ENCODE assay signal across 29 mouse cellular contexts in the genomic region with DNA sequence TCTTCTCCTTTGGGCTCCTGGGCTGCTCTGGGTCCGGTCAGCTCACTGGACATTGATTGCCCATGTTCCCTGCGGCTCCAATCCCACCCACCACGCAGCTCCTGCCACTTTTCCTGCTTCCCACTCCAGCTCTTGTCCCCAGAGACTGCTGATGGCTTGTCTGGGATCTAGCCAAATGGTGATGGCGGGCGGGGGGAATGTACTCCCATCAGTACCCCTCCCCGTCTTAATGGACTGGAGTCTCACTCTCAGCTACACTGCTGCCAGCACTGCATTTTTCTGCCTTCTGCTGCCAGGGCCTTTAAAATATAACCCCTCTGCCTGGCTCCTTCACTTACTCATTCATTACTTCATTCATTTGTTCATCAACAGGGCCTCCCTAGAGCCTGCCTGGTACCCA. TPM values are rescaled to one million over a fixed set of nuclear protein-coding genes. Genes with fewer than 3 reads are reported as not detected.
DNase-seq lines count a peak whose midpoint lies in the region; ATAC-seq and TF ChIP-seq lines count a peak whose summit lies in the region.
"Had no signal": no experiment of that assay in that cellular context is flagged by ENCODE, and none has a peak within 500 bp of the region (broad histone marks: within the 10 kb centered on the region; RNA-seq: fewer than 3 reads in every experiment).

No protein-coding gene starts in this region.

- no peaks in the 10 kb centered on the region for H3K27me3 ChIP-seq in forebrain, embryonic 16.5 days (replicated peaks; ENCODE audit: control insufficient read depth, insufficient read depth, low read length)
- peaks cover 36% of the 10 kb centered on the region for H3K27me3 ChIP-seq in forebrain, embryonic 12.5 days
- peaks cover 21% of the 10 kb centered on the region for H3K27me3 ChIP-seq in neural tube, embryonic 12.5 days (replicated peaks)
- peaks cover 19% of the 10 kb centered on the region; the same call in 1 of the 2 replicates for H3K27me3 ChIP-seq in neural tube, embryonic 15.5 days (replicated peaks)
- no peaks in the 10 kb centered on the region for H3K27me3 ChIP-seq in stomach, postnatal 0 days (ENCODE audit: control insufficient read depth, insufficient read depth, low read length)

- no peaks in the 10 kb centered on the region for H3K36me3 ChIP-seq in forebrain, embryonic 16.5 days (ENCODE audit: control insufficient read depth, insufficient read depth)
- no peaks in the 10 kb centered on the region for H3K36me3 ChIP-seq in forebrain, embryonic 12.5 days (replicated peaks)
- H3K36me3 ChIP-seq in neural tube, embryonic 12.5 days, result no peaks in the 10 kb centered on the region
- H3K36me3 ChIP-seq in neural tube, embryonic 15.5 days, result no peaks in the 10 kb centered on the region
- H3K36me3 ChIP-seq in stomach, postnatal 0 days (ENCODE audit: control insufficient read depth, insufficient read depth, low read length), result no peaks in the 10 kb centered on the region
- H3K36me3 ChIP-seq: embryonic facial prominence, embryonic 10.5 days; heart, embryonic 13.5 days; intestine, embryonic 15.5 days; liver, embryonic 13.5 days had no signal

- no peak overlapping the region for H3K9ac ChIP-seq in forebrain, embryonic 16.5 days (replicated peaks; ENCODE audit: low read depth, low read length)
- H3K9ac ChIP-seq in forebrain, embryonic 12.5 days, result no peak overlapping the region
- H3K9ac ChIP-seq in neural tube, embryonic 12.5 days, result no peak overlapping the region
- H3K9ac ChIP-seq in neural tube, embryonic 15.5 days (replicated peaks), result no peak overlapping the region
- no peak overlapping the region for H3K9ac ChIP-seq in stomach, postnatal 0 days (ENCODE audit: low read length)
- H3K9ac ChIP-seq: heart, embryonic 13.5 days; hindbrain, embryonic 14.5 days; intestine, embryonic 15.5 days; liver, embryonic 13.5 days had no signal

- H3K9me3 ChIP-seq in forebrain, embryonic 16.5 days (ENCODE audit: control insufficient read depth, low read length), result no peaks in the 10 kb centered on the region
- no peaks in the 10 kb centered on the region for H3K9me3 ChIP-seq in forebrain, embryonic 12.5 days
- no peaks in the 10 kb centered on the region for H3K9me3 ChIP-seq in neural tube, embryonic 12.5 days
- H3K9me3 ChIP-seq in neural tube, embryonic 15.5 days (replicated peaks), result no peaks in the 10 kb centered on the region
- H3K9me3 ChIP-seq in stomach, postnatal 0 days (ENCODE audit: control insufficient read depth, low read length), result no peaks in the 10 kb centered on the region
- H3K9me3 ChIP-seq: embryonic facial prominence, embryonic 10.5 days; heart, embryonic 13.5 days; intestine, embryonic 15.5 days; liver, embryonic 13.5 days; megakaryocyte, embryonic 14.5 days had no signal

- WGBS in forebrain, embryonic 16.5 days, result 23% methylated on average over 6 of the region's 6 CpGs
- 76% methylated on average over 6 of the region's 6 CpGs for WGBS in forebrain, embryonic 12.5 days
- 74% methylated on average over 6 of the region's 6 CpGs for WGBS in neural tube, embryonic 12.5 days
- WGBS in neural tube, embryonic 15.5 days, result 48% methylated on average over 6 of the region's 6 CpGs
- 49% methylated on average over 6 of the region's 6 CpGs for WGBS in stomach, postnatal 0 days

- peak overlapping the region; percentile 6; the same call in 1 of the 2 replicates for H3K4me2 ChIP-seq in forebrain, embryonic 16.5 days (ENCODE audit: low read length)
- no peak overlapping the region for H3K4me2 ChIP-seq in forebrain, embryonic 12.5 days
- peak overlapping the region; percentile 49; the same call in 1 of the 2 replicates for H3K4me2 ChIP-seq in neural tube, embryonic 12.5 days (replicated peaks)
- no peak overlapping the region for H3K4me2 ChIP-seq in neural tube, embryonic 15.5 days
- H3K4me2 ChIP-seq in stomach, postnatal 0 days (replicated peaks; ENCODE audit: low read depth), result no peak overlapping the region
- H3K4me2 ChIP-seq: heart, embryonic 13.5 days; intestine, embryonic 15.5 days; liver, embryonic 13.5 days had no signal

- intact Hi-C loops in left cerebral cortex, adult 2 months (cut with DNase I), result no loop called here
- intact Hi-C loops in left cerebral cortex, postnatal 25 days (cut with DNase I), result no loop called here

- no peak overlapping the region for H3K27ac ChIP-seq in forebrain, embryonic 16.5 days (ENCODE audit: low read length)
- H3K27ac ChIP-seq in forebrain, embryonic 12.5 days, result no peak overlapping the region
- H3K27ac ChIP-seq in left cerebral cortex, adult 2 months, result peak overlapping the region; percentile 55; the same call in 1 of the 2 replicates
- no peak overlapping the region for H3K27ac ChIP-seq in neural tube, embryonic 12.5 days
- H3K27ac ChIP-seq in neural tube, embryonic 15.5 days (replicated peaks), result no peak overlapping the region
- no peak overlapping the region for H3K27ac ChIP-seq in stomach, postnatal 0 days (replicated peaks)
- H3K27ac ChIP-seq: embryonic facial prominence, embryonic 10.5 days; heart, adult 2 months; heart, embryonic 13.5 days; hindbrain, embryonic 14.5 days; intestine, embryonic 15.5 days; liver, embryonic 13.5 days had no signal

- 0 out of 2 replicates have a peak, but pooled peaks have one; percentile 2 for ATAC-seq in forebrain, embryonic 16.5 days
- no peak for ATAC-seq in forebrain, embryonic 12.5 days (ENCODE audit: low FRiP score)
- ATAC-seq in neural tube, embryonic 12.5 days (ENCODE audit: low FRiP score, low read depth), result no peak
- ATAC-seq in neural tube, embryonic 15.5 days (ENCODE audit: low FRiP score), result no peak
- 0 out of 2 replicates have a peak, but pooled peaks have one; percentile 5 for ATAC-seq in stomach, postnatal 0 days (ENCODE audit: low FRiP score, low TSS enrichment)
- ATAC-seq: CD4-positive, CD25-positive, alpha-beta regulatory T cell, adult 4 months; intestine, embryonic 15.5 days had no signal

- H3K4me3 ChIP-seq in forebrain, embryonic 16.5 days (replicated peaks; ENCODE audit: low read length), result no peak overlapping the region
- no peak overlapping the region for H3K4me3 ChIP-seq in forebrain, embryonic 12.5 days (replicated peaks)
- H3K4me3 ChIP-seq in left cerebral cortex, adult 2 months, result peak overlapping the region; percentile 19
- H3K4me3 ChIP-seq in neural tube, embryonic 12.5 days, result no peak overlapping the region
- no peak overlapping the region for H3K4me3 ChIP-seq in neural tube, embryonic 15.5 days (replicated peaks)
- H3K4me3 ChIP-seq in stomach, postnatal 0 days (ENCODE audit: low read depth, low read length), result no peak overlapping the region
- H3K4me3 ChIP-seq: embryonic facial prominence, embryonic 10.5 days; heart, adult 2 months; heart, embryonic 13.5 days; intestine, embryonic 15.5 days; liver, embryonic 13.5 days; megakaryocyte, embryonic 14.5 days had no signal

- DNase-seq in left cerebral cortex, adult 2 months (ENCODE audit: extremely low spot score in 1 of 2, low spot score in 2 of 2), result no peak
- DNase-seq in left cerebral cortex, postnatal 25 days (ENCODE audit: low spot score in 2 of 2), result no peak
- DNase-seq in stomach, postnatal 0 days (ENCODE audit: low spot score), result no peak
- DNase-seq: adrenal gland, postnatal 36 days; cerebellum, adult 11 months; cerebellum, adult 9-11 months; gastrocnemius, postnatal 25 days; heart, adult 2 months; heart, postnatal 14 days; kidney, adult 8-10 months; kidney, postnatal 10 days; liver, embryonic 13.5 days; lung, adult 2 months; lung, postnatal 36 days had no signal

- peaks cover 48% of the 10 kb centered on the region for H3K4me1 ChIP-seq in forebrain, embryonic 16.5 days (replicated peaks; ENCODE audit: control insufficient read depth, insufficient read depth, low read length)
- peaks cover 44% of the 10 kb centered on the region for H3K4me1 ChIP-seq in forebrain, embryonic 12.5 days
- H3K4me1 ChIP-seq in neural tube, embryonic 12.5 days, result 0 out of 2 replicates have a peak, but pooled peaks cover 3% of the 10 kb centered on the region
- H3K4me1 ChIP-seq in neural tube, embryonic 15.5 days, result peaks cover 36% of the 10 kb centered on the region
- H3K4me1 ChIP-seq in stomach, postnatal 0 days (replicated peaks; ENCODE audit: control insufficient read depth, insufficient read depth), result no peaks in the 10 kb centered on the region
- H3K4me1 ChIP-seq: heart, embryonic 13.5 days had no signal

- no peak for TF ChIP-seq EP300 in stomach, postnatal 0 days (optimal IDR thresholded peaks at IDR 0.05)

- TF ChIP-seq CTCF in left cerebral cortex, adult 2 months (IDR thresholded peaks at IDR 0.05), result no peak
- TF ChIP-seq CTCF in stomach, postnatal 0 days (IDR thresholded peaks at IDR 0.05; ENCODE audit: low read depth), result no peak

RNA-seq across cellular contexts. Expression of a gene that starts 2.5 kb away (rescaled TPM):
- 55.9 and 58.6 TPM in 2 replicates for polyA plus RNA-seq in forebrain, embryonic 16.5 days (2015; fragmentation: Nextera tagmentation; extraction: Ambion mirVana)
- polyA plus RNA-seq in forebrain, embryonic 12.5 days (2016; fragmentation: Nextera tagmentation; extraction: Ambion mirVana), result 23.1 and 25.7 TPM in 2 replicates
- total RNA-seq in left cerebral cortex, adult 2 months (2021), result 100 to 1,000 TPM; 372 to 375 TPM
- 100 to 1,000 TPM; 377 to 383 TPM for total RNA-seq in left cerebral cortex, postnatal 25 days (2021)
- 30.7 and 40.0 TPM in 2 replicates for polyA plus RNA-seq in neural tube, embryonic 12.5 days (2016; fragmentation: Nextera tagmentation; extraction: Ambion mirVana)
- polyA plus RNA-seq in neural tube, embryonic 15.5 days (2015; fragmentation: Nextera tagmentation; extraction: Ambion mirVana), result 27.9 and 28.5 TPM in 2 replicates
- 9.2 and 9.5 TPM in 2 replicates for polyA plus RNA-seq in stomach, postnatal 0 days (2015; fragmentation: Nextera tagmentation; extraction: Ambion mirVana)

RNA-seq across cellular contexts. Expression of a gene that starts 13.3 kb away (rescaled TPM):
- polyA plus RNA-seq in forebrain, embryonic 16.5 days (2015; fragmentation: Nextera tagmentation; extraction: Ambion mirVana), result not detected in 2 replicates
- polyA plus RNA-seq in forebrain, embryonic 12.5 days (2016; fragmentation: Nextera tagmentation; extraction: Ambion mirVana), result not detected in 2 replicates
- 1 to 10 TPM; 1.6 to 3.4 TPM for total RNA-seq in left cerebral cortex, adult 2 months (2021)
- total RNA-seq in left cerebral cortex, postnatal 25 days (2021), result not detected
- not detected in 2 replicates for polyA plus RNA-seq in neural tube, embryonic 12.5 days (2016; fragmentation: Nextera tagmentation; extraction: Ambion mirVana)
- 0.99 TPM in 1 of 2 replicates, not detected in the other for polyA plus RNA-seq in neural tube, embryonic 15.5 days (2015; fragmentation: Nextera tagmentation; extraction: Ambion mirVana)
- polyA plus RNA-seq in stomach, postnatal 0 days (2015; fragmentation: Nextera tagmentation; extraction: Ambion mirVana), result 0.24 TPM in 1 of 2 replicates, not detected in the other
- total RNA-seq: heart, adult 2 months; heart, postnatal 14 days; layer of hippocampus, postnatal 25 days; left cerebral cortex, postnatal 14 days had no signal
- polyA plus RNA-seq: embryonic facial prominence, embryonic 10.5 days; heart, adult 2 months; heart, embryonic 13.5 days; hindbrain, embryonic 14.5 days; neural tube, embryonic 11.5 days; thymus, postnatal 0 days; urinary bladder, adult 2 months had no signal

Comparison
In these comparisons a context has a peak if more than half of its experiments do, and no peak if none do; other contexts are left out.
1. ATAC-seq: peak in forebrain, embryonic 16.5 days (single experiment) and stomach, postnatal 0 days (single experiment); none in forebrain, embryonic 12.5 days (single experiment), neural tube, embryonic 12.5 days (single experiment) and neural tube, embryonic 15.5 days (single experiment).
2. H3K4me2 ChIP-seq: peak in forebrain, embryonic 16.5 days (single experiment) and neural tube, embryonic 12.5 days (single experiment); none in forebrain, embryonic 12.5 days (single experiment), neural tube, embryonic 15.5 days (single experiment) and stomach, postnatal 0 days (single experiment).